17 mouse cellular contexts compared by ENCODE assay signal in the genomic region with DNA sequence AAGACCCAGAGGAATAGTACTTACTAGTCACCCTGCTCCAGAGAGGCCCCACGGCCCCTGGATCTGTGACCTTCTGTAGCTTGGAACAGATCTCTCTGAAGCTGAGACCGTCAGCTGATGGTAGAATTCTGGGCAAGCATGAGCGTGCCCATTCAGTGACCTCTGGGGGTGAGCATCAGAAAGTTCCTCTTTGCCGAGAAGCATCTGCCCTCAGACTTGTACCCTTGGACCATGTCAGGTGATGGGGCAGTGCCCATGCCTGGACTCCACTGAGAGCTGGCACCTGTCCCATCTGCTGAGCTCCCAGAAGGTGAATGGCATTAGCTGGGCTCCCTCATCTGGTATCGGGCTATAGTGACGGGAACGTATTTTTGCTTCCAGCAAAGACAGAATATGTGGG. TPM values are rescaled to one million over a fixed set of nuclear protein-coding genes. Genes with fewer than 3 reads are reported as not detected.
A peak's percentile ranks its signal among the peaks of the same experiment; 100 is the strongest.
DNase-seq lines count a peak whose midpoint lies in the region; ATAC-seq lines count a peak whose summit lies in the region.
"Had no signal": no experiment of that assay in that cellular context is flagged by ENCODE, and none has a peak within 500 bp of the region (broad histone marks: within the 10 kb centered on the region; RNA-seq: fewer than 3 reads in every experiment).

No protein-coding gene starts in this region.

- H3K36me3 ChIP-seq in heart, embryonic 13.5 days = no peaks in the 10 kb centered on the region
- H3K36me3 ChIP-seq: lung, embryonic 15.5 days; stomach, embryonic 15.5 days had no signal

- peak overlapping the region; percentile 35; the same call in 1 of the 2 replicates for H3K9ac ChIP-seq in heart, embryonic 13.5 days
- H3K9ac ChIP-seq: lung, embryonic 15.5 days; stomach, embryonic 15.5 days had no signal

- 76% methylated on average over 7 of the region's 7 CpGs for WGBS in heart, embryonic 13.5 days

- no peaks in the 10 kb centered on the region for H3K27me3 ChIP-seq in heart, embryonic 13.5 days (replicated peaks)
- H3K27me3 ChIP-seq: lung, embryonic 15.5 days; Patski; stomach, embryonic 15.5 days had no signal

- H3K27ac ChIP-seq in heart, embryonic 13.5 days (replicated peaks) = no peak overlapping the region
- H3K27ac ChIP-seq: heart, adult 2 months; lung, embryonic 15.5 days; stomach, embryonic 15.5 days had no signal

- no peak overlapping the region for H3K4me3 ChIP-seq in heart, embryonic 13.5 days
- H3K4me3 ChIP-seq: erythroblast, embryonic 14.5 days; heart, adult 2 months; lung, embryonic 15.5 days; stomach, embryonic 15.5 days had no signal

- no peak for ATAC-seq in cerebellum, adult (ENCODE audit: insufficient number of reproducible peaks, low FRiP score, low TSS enrichment)
- no peak for ATAC-seq in heart, embryonic 13.5 days (ENCODE audit: extremely low read depth, insufficient number of reproducible peaks, low FRiP score, low TSS enrichment)
- no peak for ATAC-seq in activated CD4-positive, CD25-positive, alpha-beta regulatory T cell, adult 4 months
- no peak for ATAC-seq in inflammation-experienced regulatory T-cells, adult 6 months
- ATAC-seq: intestine, embryonic 16.5 days; Patski had no signal

- DNase-seq in cerebellum, adult 11-12 months = peak; percentile 64
- no peak for DNase-seq in heart, postnatal 36 days
- DNase-seq in cerebellum, postnatal 10 days = peak; percentile 71
- DNase-seq in kidney, postnatal 25 days = peak; percentile 93 to 96
- DNase-seq: embryo, embryonic 11 days had no signal

- no peaks in the 10 kb centered on the region for H3K9me3 ChIP-seq in heart, embryonic 13.5 days
- H3K9me3 ChIP-seq: lung, embryonic 15.5 days; stomach, embryonic 15.5 days had no signal

- no peak overlapping the region for H3K4me2 ChIP-seq in heart, embryonic 13.5 days
- H3K4me2 ChIP-seq: liver, embryonic 11.5 days; lung, embryonic 15.5 days; stomach, embryonic 15.5 days had no signal

- intact Hi-C loops in heart, postnatal 36 days (cut with DNase I) = no loop called here

- peaks cover 63% of the 10 kb centered on the region for H3K4me1 ChIP-seq in heart, embryonic 13.5 days

RNA-seq across cellular contexts. Expression of a gene that starts 51.5 kb away (rescaled TPM):
- 2.1 and 2.3 TPM in 2 replicates for polyA plus RNA-seq in heart, embryonic 13.5 days (2015; fragmentation: Nextera tagmentation; extraction: Ambion mirVana)
- 1 to 10 TPM in 1 of 2 experiments, under 1 TPM in 1; 0.89 to 1.7 TPM for total RNA-seq in heart, postnatal 36 days (2021)
- polyA plus RNA-seq in activated CD4-positive, CD25-positive, alpha-beta regulatory T cell, adult 4 months (2017; shearing (Covaris generic)) = 1 to 10 TPM; 1.2 to 1.6 TPM
- polyA plus RNA-seq in inflammation-experienced regulatory T-cells, adult 6 months (2017; shearing (Covaris generic)) = 1 to 10 TPM in 2 of 3 experiments, under 1 TPM in 1; 0.79 to 2.1 (median 1.7) TPM
- total RNA-seq: monocyte, adult 5-6 weeks had no signal

RNA-seq across cellular contexts. Expression of a gene that starts 51.7 kb away (rescaled TPM):
- 114 and 126 TPM in 2 replicates for polyA plus RNA-seq in heart, embryonic 13.5 days (2015; fragmentation: Nextera tagmentation; extraction: Ambion mirVana)
- 10 to 100 TPM; 67.0 to 72.9 TPM for total RNA-seq in heart, postnatal 36 days (2021)
- 100 to 1,000 TPM; 109 to 129 TPM for polyA plus RNA-seq in activated CD4-positive, CD25-positive, alpha-beta regulatory T cell, adult 4 months (2017; shearing (Covaris generic))
- 100 to 1,000 TPM; 101 to 140 (median 102) TPM for polyA plus RNA-seq in inflammation-experienced regulatory T-cells, adult 6 months (2017; shearing (Covaris generic))

Comparison
In these comparisons a context has a peak if more than half of its experiments do, and no peak if none do; other contexts are left out.
1. DNase-seq: peak in cerebellum, adult 11-12 months (single experiment), cerebellum, postnatal 10 days (2 of 2) and kidney, postnatal 25 days (2 of 2); none in heart, postnatal 36 days (0 of 2).